Mouse (Mus musculus) thymus, adult 2 months (tissue): ENCODE measurements around the gene Xbp1.
"Not testable (repeated sequence)": the region's sequence is repeated elsewhere in the genome, so short reads cannot be mapped to it uniquely, and the experiment has no call there.

ENCODE experiments used
- CTCF ChIP-seq: fragments of 200-500 bp; IDR thresholded peaks from 2 replicates; pipeline ENCODE4 v1.5.1; 2012; ENCODE audit warnings: mild to moderate bottlenecking, control low read depth, low read length, moderate library complexity, borderline replicate concordance; ENCODE audit not compliant: control insufficient read depth, poor library complexity, insufficient read depth; ENCODE audit errors: extremely low read depth
- POLR2A ChIP-seq: fragments of 200-500 bp; IDR thresholded peaks from 2 replicates; pipeline ENCODE4 v1.6.1; 2012; ENCODE audit warnings: mild to moderate bottlenecking, low read length, control low read depth, moderate library complexity; ENCODE audit not compliant: control insufficient read depth, poor library complexity, insufficient read depth; ENCODE audit errors: extremely low read depth

DNA sequence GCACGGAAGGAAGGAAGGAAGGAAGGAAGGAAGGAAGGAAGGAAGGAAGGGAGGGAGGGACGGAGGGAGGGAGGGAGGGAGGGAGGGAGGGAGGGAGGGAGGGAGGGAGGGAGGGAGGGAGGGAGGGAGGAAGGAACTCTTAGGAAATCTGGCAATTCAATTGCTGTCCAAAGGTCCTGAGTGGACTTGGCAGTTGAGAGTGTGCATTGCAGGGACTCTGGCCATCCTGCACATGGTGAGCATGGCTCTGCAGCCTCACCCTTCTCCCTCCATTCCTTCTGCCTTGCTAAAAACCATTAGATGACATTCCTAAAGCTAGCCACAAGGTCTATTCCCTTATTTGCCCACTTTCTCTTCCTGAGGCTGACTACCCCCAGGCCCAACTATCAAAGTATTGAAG, 9.8 kb upstream of the Xbp1 start:
- TF ChIP-seq CTCF, POLR2A: not testable (repeated sequence)
